Mouse (Mus musculus): ENCODE results near the gene Tnfrsf1a.

DNA sequence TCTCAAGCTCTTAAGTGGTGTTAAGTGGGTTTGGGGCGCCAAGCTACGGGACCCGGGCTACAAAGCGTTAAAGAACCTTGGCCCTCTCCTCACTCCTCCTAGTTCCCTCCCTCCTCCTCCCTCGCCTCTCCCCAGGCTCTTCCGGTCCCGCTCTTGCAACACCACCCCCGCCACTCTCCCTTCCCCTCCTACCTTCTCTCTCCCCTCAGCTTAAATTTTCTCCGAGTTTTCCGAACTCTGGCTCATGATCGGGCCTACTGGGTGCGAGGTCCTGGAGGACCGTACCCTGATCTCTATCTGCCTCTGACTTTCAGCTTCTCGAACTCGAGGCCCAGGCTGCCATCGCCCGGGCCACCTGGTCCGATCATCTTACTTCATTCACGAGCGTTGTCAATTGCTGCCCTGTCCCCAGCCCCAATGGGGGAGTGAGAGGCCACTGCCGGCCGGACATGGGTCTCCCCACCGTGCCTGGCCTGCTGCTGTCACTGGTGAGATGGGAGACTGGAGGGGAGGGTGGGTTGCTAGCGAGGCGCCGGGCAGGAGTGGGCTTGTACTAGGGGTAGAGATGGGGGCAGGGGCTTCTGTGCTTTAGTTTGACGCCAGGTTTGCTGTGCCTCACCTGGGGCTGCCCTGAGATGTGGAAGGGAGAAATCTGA is 541 bp downstream of the Tnfrsf1a start:
- no peak for TF ChIP-seq POLR2A (IDR thresholded peaks at IDR 0.05; ENCODE audit: control insufficient read depth, low read depth, low read length)
- TF ChIP-seq CTCF (IDR thresholded peaks at IDR 0.05; ENCODE audit: control insufficient read depth, insufficient read depth, insufficient replicate concordance, low read depth, low read length): no peak
